Mouse (Mus musculus) adrenal gland, adult 18-20 months (tissue): ENCODE results near the gene C1qtnf1. TPM values are rescaled to one million over a fixed set of nuclear protein-coding genes. Genes with fewer than 3 reads are reported as not detected.

Experiments used
- DNase-seq, 2 experiments: peaks; one replicate each; pipeline ENCODE4 v3.0.0; 2021 to 2022; ENCODE audit warnings: low spot score in 2 of 2
- total RNA-seq, 2 experiments: library from RNA; stranded (reverse); gene quantifications; 1 replicate in 1 of 2; 2 replicates in 1 of 2; pipeline ENCODE4 v1.2.3; 2021

Gene C1qtnf1
- total RNA-seq, 2 experiments from 2014 or later: 15.9 to 17.2 TPM

- no peak for DNase-seq
Measured at GRCm38 (mm10) chr11:118495065-118495464, 67.1 kb downstream of the C1qtnf1 start.

GRCm38 (mm10) chr11:118496066-118496689, 68.2 kb downstream of the C1qtnf1 start:
- no peak for DNase-seq

Other genes starting within 250 kb of the C1qtnf1 start
- 10 to 100 TPM; 29.4 to 32.2 TPM for gene Cyth1, start 179.6 kb upstream of the C1qtnf1 start, total RNA-seq
- 10 to 100 TPM; 24.5 to 25.5 TPM for gene Usp36, start 138.0 kb upstream of the C1qtnf1 start, total RNA-seq
- gene Cep295nl, start 85.7 kb upstream of the C1qtnf1 start, total RNA-seq: under 1 TPM; 0.20 to 0.96 TPM
- gene Timp2, start 72.5 kb upstream of the C1qtnf1 start, total RNA-seq: 100 to 1,000 TPM in 1 of 2 experiments, 10 to 100 TPM in 1; 95.5 to 246 TPM
- gene Lgals3bp, start 26.1 kb upstream of the C1qtnf1 start, total RNA-seq: 100 to 1,000 TPM in 1 of 2 experiments, 10 to 100 TPM in 1; 92.6 to 128 TPM
- 10 to 100 TPM; 30.1 to 33.1 TPM for gene Cant1, start 9.1 kb upstream of the C1qtnf1 start, total RNA-seq
- gene Engase, start 48.6 kb downstream of the C1qtnf1 start, total RNA-seq: 10 to 100 TPM in 1 of 2 experiments, 1 to 10 TPM in 1; 7.3 to 12.4 TPM